Mouse (Mus musculus): ENCODE measurements around the gene Rnaseh2a.

The Rnaseh2a gene

DNA sequence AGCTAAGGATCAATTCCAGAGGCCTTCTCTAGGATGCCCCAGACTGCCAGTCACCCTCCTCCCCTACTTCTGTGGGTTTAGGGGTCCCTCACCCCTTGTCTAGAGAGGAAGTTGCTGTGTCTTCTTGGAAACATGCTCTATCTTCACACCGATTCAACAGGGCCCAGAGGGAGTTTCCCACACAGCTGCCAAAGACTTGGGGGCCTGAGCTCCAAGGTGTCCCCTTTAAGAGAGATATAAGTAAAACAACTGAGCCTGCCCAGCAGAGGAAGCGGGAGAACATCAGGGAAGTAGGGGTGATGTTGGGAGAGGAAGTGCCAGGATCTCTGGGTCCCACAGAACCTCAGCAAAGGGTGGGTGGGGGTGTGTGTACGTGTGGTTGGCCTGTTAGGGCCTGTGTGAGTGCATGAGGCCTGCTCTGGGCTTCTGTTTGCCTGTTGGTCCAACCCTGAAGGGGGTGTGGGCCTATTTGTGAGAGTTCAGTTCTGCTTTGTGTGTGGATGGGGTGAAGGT, 13.0 kb upstream of the Rnaseh2a start:
- no peak for DNase-seq

DNA sequence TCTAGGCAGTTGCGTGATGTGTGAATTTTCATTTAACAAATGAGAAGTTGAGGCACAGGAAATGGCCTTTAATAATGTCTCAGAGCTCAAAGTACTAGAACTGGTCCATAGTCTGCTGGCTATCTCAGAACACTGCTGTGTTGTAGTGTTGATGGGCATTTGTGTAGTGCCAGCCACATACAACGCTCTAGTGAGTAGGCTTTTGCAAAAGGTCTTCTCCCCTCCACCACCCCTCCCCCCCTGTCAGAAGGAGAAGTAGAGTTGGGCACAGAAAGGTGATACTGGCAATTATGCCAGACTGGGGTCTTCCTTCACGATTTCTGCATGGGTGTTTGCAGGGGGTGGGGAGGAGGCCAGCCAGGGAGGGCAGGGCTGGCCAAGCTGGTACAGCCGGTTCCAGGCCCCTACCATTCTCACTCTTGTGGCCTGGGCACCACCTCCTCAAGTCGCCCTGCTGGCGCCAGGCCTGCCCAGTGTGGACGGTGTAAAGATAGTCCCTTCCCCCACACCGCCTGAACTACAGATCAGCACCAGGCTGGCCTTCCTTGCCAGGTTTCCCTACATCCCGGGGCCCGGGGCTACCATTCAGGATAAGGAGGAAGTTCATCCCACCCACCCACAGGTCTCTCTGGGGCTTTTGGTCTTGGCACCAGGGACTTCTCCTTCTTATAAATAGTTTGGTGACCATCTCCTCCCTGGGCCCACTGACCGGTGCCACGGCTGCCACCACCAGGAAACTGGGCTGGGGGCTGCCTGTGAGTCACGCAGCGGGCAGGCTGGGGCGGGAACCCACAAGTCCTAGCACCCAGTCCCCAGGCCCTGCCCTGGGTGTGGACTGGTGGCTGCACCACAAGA, 12.3 kb upstream of the Rnaseh2a start:
- DNase-seq: peak; percentile 51

DNA sequence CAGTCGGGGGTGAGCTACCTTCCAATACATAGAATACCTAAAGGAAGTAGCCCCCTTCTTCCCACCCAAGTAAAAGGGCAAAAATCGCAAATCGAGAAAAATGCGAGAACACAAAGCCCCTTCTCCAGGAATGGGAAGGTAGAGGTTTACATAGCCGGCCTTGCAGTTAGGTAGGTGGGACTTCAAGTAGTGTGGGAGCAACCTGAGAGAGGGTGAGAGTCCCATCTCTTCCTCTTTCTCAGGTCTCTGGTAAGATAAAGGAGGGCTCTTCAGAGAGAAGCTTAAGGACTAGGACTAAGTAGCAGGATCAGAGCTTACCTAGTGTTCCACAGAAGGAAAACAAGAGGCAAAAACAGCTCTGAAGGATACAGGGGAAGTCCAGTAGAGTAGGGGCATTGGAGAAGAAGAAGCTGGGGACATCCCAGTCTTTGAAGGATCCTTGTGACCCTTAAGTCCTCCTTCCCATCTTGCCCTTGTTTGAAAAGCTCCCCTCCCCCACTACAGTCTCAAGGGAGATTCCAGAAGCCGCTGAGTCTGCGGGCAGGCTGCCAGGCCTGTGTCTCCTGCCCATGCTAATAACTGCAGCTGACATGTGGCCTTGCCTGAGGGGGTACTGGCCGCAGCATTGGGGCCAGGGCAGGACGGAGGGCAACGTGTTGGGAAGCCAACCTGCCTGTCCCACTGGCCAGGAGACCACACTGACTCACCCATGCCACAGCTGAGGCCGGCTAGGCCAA, 11.2 kb upstream of the Rnaseh2a start:
- DNase-seq: peak; percentile 90

DNA sequence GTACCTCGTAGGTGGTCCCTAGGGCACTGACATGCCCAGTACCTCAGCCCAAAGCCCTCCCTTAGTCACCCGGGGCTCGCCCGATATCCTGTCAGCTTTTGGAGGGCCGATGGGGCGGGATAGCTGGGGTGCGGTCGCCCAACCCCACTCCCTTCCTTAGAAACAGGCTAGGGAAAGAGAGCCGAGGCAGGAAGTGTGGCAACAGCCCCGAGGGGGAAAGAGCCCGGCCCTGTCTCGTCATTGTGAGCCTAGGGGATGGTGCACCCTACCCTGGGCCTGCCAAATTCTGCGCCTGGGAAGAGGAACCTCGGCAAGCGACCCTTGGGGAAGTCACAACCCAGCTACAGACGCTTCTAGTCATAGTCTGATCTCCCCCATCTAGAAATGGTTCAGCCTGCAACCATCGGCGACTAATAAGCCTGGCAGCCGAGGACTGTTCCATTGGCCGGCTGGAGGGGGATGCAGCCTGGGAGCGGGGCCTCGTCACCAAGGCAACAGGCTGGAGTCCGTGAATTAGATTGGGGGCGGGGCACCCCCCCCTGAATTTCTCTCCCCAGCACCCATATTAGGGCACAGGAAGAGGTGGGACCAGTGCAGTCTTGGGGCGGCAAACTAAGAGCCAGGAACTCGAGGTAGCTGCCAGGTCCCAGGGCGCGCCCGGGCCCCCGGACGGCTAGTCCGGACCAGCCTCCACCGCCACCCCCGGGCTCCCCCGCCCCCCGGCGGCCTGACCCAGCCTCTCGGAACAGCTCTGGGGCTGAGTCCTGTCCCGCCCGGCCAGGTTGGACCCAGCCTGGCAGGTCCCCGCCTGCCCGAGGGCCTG, 10.2 kb upstream of the Rnaseh2a start:
- peak; percentile 93 for DNase-seq

DNA sequence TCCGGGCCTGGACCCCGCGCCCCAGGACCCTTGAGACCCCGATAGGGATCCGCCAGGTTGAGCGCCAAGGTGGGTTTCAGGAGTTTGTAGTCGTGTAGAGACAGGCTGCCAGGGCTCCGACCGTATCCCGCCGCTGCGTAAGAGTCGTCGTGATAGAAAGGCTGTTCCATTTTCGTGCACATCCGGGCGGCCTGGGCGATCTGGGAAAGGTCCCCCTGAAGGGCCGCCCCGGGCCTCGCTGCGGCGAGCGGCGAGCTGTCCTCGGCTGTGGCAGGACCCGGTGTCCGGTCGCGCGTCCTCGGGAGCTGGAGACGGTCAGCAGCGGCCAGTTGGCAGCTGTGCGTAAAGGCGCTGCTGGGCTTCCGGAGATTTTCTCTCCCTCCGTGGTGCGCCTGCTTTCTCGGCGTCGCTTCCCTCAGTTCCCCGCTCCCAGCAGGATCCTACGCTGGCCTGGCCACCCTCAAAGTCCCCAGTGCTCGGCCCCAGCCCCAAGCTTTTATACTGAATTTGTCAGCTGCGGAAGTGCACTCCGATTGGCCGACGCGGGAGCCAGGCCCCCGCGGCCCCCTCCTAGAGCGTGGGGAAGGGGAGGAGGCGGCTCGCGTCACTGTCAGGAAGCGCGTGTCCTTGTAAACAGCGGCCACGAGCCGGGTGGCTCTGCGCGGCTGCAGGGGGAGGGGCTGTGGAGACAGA, 8.8 kb upstream of the Rnaseh2a start, which contains the start of gene Junb:
Gene Junb (minus strand): TSS at position 471 of the 693 bp plus-strand sequence.
- DNase-seq: peak; percentile 97

DNA sequence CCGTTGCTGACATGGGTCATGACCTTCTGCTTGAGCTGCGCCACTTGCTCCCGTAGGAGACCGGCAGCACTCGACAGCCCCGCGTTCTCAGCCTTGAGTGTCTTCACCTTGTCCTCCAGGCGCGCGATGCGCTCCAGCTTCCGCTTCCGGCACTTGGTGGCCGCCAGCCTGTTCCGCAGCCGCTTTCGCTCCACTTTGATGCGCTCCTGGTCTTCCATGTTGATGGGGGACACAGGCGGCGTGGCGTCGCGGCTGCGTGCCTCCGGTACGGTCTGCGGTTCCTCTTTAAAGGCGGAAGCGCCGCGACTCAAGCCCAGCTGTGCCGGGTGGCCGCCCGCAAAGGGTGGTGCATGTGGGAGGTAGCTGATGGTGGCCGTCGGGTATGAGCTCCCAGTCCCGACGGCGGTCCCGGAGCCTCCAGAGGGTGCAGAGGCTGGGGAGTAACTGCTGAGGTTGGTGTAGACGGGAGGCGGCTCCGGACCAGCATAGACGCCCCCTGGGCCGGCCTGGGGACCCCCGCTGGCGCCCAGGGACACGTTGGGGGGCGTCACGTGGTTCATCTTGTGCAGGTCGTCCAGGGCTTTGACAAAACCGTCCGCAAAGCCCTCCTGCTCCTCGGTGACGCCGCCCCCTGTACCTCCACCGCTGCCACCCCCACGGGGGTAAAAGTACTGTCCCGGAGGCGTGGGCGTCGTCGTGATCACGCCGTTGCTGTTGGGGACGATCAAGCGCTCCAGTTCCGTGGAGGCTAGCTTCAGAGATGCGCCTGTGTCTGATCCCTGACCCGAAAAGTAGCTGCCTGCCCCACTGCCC, 8.1 kb upstream of the Rnaseh2a start:
- peak; percentile 73 for DNase-seq

DNA sequence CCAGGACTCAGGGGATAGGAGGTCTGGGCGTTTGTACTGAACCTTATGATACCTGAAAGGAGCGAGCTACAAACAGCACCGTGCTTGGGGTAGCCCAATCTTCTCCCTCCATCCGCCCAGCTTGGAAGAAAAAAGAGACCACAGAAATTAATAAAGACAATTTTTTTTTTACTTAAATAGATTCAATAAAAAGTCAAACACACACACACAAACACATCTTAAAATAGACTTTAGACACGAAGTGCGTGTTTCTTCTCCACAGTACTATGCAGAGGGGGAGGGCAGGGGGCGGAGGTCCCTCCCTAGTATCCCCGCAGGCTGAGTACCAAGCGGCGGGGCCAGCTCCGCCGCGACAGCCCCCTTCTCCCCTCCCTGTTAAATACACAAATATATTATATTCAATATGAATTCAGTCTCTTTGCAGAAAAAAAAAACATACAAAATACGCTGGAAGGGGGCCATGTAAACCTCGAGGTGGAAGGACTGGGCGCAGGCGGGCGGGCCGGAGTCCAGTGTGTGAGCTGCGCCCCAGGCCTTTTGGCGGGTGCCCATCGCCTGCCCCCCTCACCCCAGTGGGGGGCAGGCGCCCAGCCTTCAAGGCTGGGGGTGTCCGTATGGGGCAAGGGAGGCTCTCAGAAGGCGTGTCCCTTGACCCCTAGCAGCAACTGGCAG, 7.3 kb upstream of the Rnaseh2a start:
- no peak for DNase-seq

DNA sequence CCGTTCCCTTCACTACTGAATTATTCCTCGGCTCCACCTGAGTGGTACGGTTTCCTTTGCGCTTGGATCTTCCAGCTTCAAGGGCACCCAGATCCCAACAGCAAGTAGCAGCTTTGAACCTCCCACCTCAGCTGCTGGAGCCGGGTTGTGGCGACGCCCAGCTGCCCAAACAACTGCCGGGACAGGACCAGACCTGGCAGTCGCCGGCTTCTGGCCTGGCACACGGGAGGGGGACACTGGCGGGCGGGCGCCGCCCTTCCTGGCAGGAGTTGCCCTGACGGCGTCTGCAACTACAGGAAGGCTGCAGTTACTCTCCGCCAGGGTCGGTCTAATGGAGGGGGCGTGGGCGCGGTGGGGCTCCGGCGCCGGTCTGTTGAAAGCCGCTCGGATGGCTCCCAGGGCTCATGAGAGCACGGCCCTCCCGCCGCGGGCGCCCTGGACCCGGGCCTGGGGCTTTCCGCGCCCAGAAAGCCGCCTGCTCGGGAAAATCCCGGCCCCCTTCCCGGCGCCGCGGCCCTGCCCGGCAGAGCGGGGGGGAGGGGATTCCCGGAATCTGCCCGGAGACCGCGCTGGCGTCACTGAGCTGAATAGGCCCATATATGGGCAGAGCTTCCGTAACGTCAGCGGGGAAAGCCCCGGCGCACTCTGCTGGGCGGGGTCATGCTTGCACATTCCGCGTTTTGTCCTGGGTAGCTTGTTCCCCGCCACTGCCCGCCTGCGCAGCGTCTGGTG, 6.6 kb upstream of the Rnaseh2a start:
- peak; percentile 98 for DNase-seq

DNA sequence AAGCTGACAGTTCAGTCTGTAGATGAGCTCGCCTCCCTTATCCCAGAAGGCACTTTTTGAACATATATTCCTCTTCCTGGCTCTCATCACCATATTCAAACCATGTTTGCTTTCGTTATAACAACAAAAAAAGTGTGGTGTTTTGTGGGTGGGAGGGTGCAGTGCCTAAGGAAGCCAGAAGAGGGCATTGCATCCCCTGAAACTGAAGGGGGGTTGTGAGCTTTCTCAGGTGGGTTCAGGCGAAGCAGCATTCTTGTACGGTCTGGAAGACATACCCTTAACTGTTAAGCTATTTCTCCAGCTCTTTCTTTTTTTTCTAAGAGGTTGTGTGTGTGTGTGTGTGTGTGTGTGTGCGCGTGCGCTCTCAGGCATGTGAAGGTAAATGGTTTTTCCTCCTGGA, 5.9 kb upstream of the Rnaseh2a start:
- peak; percentile 80 for DNase-seq

DNA sequence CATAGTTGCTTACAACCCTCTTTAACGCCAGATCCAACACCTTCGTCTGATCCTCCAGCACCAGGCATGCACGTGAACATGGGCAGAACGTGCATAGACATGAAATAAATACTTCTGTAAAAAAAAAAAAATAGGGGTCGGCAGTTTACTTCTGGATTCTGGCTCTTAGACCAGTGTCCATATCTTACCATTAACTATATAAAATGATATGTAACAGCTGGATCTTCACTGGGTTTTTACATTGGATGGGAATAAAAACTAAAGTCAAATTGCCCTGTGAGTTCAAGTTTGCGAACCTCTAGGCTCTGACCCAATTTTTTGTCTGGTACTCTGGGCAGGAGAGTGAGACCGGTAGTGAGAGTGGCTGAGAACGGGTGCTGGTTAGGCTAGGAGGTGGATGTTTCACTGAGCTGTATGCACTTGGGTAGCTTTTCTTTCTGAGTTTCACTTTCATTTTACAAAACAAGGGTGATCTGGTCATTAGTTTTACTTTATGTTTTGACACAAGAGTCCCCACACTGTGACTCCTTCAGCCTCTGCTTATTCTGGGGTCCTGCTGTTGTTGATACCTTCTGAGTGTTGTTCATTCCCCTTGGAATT, 5.1 kb upstream of the Rnaseh2a start:
- no peak for DNase-seq

DNA sequence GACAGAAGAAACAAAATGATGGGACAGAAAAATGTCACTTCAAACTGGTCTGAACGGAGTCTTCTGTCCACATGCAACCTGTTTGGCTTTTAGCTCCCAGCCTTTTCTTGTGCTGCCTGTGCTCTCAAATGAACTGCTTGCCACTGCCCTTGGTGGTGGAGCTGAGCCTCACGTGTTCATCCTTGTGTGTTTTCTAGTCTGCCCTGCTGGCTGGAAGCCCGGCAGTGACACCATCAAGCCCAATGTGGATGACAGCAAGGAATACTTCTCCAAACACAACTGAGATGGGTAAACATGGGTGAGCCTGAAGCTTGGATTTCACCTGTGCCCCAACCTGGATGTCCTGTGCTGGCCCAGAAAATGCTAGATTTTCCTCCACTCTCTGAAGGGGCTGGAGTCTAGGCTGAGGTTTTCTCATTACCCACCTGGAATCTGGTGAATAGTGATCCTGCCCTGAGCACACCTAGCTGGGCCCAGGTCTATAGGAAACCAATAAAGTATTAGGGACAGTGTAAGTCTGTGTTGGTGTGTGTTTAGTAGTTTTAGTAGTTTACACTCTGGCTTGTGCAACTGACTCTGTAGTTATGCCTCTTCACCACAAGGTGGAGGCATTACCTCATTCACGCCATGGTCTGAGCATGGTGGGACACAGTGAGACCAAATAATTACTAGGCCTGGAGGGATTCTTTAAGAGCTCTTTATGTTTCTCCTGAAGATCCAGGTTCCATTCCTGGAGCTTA, 4.4 kb upstream of the Rnaseh2a start:
- peak; percentile 64 for DNase-seq

DNA sequence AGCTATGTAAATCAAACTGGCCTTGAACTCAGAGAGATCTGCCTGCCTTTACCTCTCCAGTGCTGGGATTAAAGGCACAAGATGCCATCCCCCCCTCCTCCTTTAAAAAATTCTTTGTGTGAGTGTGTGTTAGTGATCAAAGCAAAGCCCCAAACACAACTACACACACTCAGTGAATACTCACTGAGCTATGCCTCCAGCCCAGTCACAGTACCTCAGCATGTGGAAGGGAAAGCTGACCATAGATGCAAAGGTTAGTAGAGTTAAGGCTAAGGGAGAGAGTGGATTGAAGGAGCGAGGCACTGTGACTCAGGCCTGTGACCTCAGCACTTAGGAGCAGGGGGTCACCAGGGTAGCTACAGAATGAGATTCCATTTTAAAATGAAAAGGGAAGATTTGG, 3.5 kb upstream of the Rnaseh2a start:
- DNase-seq: no peak

DNA sequence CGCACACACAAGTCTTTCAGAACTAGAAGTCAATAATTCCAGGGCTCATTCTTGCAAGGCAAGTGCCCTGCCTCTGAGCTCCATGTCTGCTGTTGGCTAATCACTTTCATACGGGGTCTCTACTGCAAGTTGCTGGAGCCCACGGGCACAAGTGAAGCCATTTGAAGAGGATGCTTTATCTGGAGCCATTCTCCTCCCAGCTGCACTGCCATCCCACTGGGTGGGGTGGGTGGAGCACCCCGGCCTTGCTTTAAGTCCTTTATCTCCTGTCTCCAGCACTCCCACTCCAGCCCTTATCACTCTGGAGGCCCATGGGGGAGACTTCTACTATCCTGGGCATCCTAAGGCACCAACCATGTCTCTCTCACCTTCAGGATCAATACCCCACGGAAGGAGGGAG, 1.3 kb upstream of the Rnaseh2a start:
- no peak for DNase-seq

DNA sequence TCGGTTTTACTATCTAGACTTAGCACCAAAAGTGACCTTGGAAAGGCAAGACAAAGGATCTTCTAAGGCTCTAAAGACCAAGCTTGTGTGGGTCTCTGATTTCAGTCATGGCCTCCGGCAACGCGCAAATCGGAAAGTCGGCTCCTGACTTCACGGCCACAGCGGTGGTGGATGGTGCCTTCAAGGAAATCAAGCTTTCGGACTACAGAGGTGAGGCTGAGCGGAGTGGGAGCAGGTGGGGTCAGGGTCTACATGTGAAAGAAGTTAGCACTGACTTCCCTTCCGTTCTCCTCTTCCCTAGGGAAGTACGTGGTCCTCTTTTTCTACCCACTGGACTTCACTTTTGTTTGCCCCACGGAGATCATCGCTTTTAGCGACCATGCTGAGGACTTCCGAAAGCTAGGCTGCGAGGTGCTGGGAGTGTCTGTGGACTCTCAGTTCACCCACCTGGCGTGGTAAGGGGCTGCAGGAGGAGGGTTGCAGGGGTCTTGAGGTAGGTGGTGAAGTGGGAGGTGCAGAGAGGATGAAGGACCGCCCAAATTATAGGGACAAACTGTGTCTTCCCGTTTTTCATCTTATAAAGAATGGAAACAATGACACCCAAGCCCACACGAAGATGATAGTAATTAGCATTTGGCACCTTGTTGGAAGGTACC, 696 bp upstream of the Rnaseh2a start:
- no peak for DNase-seq

DNA sequence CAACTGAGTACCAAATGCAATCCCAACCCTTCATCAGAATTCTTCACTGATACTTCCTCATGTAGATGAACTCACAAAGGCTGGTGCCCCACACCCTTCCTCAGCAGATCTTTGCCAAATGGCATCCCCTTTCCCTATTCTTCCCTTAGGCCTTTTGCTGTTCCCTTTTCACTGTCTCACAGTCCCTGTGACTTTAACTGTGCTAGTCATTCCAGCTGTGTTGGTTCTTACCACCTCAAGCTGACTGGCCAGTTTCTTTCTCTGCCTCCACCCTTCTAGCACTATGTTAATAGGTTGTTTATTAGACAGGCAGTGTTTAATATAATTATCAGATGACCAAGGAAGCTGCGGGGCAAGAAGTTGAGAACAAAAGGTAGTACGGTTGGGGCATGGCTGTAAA, 917 bp downstream of the Rnaseh2a start:
- DNase-seq: no peak

DNA sequence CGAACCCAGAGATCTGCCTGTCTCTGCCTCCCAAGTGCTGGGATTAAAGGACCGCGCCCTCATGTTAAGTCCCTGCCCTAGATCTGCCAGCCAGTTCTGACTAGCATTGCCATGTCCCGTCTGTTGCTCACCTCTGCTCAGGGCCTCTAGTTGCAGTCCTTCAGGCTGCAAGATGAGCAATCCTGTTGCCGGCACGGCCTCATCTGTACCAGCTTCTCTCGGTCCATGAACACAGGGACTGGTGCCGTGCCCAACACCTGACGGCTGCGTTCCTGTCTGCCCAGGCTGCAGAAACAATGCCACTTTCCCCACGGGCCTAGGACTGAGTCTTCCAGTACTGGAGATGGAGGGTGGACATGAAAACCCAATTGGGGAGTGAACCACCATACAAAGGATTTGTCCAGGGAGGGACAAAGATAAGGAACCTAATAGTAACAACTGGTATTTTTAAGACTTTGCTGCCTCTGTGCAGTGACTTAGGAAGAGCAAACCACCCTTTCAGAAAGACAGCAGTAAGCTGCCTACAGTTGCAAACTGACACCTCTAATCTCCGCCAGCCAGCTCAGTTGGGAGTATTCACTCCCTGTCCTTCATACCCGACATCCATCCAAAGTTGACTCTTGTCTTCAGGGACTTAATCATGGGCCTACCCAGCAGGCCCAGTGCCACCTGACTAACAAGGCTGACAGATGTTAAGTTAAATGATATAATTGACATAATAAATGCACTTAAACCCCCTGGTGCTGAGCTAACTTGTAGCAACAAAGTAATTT, 1.8 kb downstream of the Rnaseh2a start:
- DNase-seq: no peak

DNA sequence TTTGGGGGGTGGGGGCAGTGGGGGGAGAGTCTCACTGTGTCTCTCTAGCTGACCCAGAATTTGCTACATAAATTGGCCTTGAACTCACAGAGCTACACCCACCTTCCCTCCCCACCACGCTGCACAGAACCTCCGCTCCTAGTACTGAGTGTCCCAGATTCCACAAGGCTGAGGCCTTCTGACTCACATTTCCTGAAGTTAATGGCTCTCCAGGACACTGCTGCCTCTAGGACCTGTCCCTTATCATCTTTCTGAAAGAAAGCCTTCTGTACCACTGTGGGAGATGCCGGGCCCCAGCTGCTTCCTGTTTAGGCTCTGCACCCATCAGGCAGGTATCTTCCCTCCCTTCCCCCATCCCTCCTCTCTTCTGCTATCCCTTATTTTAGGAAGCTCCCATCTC, 3.0 kb downstream of the Rnaseh2a start:
- DNase-seq: no peak

Data from lung, postnatal 14 days (tissue).